Mouse (Mus musculus) gastrocnemius, adult 2 months (tissue): ENCODE measurements around the gene Tmem211. TPM values are rescaled to one million over a fixed set of nuclear protein-coding genes. Genes with fewer than 3 reads are reported as not detected.

ENCODE experiments used
- DNase-seq: peaks from one replicate; pipeline ENCODE4 v3.0.0; 2022
- H3K27ac ChIP-seq: fragments of 200-600 bp; 2 replicates; pipeline ENCODE4 v1.8.1; 2022; ENCODE audit warnings: mild to moderate bottlenecking
- H3K4me3 ChIP-seq: fragments of 200-600 bp; 2 replicates; pipeline ENCODE4 v1.8.1; 2022; ENCODE audit warnings: mild to moderate bottlenecking, moderate library complexity
- CTCF ChIP-seq: fragments of 200-600 bp; IDR thresholded peaks from 2 replicates; pipeline ENCODE4 v1.8.1; 2022; ENCODE audit warnings: antibody characterized with exemption, mild to moderate bottlenecking, moderate library complexity
- intact Hi-C: fragments of 180-260 bp; cut with DNase I; formaldehyde crosslinking; loops from one replicate; pipeline ENCODE4 v1.15.1; 2025
- long read RNA-seq, 2 experiments: library from polyadenylated mRNA; stranded (forward); transcript quantifications; one replicate each; pipeline ENCODE4 v2.0.0; 2021
- total RNA-seq, 2 experiments: library from RNA; stranded (reverse); gene quantifications; 2 replicates each; pipeline ENCODE4 v1.2.3; 2021

Gene Tmem211
- total RNA-seq = not detected
- long read RNA-seq, experiment 1 = 0 reads
- long read RNA-seq, experiment 2 = 0 reads

- Histone ChIP-seq H3K27ac (peak within 1 kb of the TSS; percentile 78), H3K4me3 (peak within 1 kb of the TSS; percentile 45)
- intact Hi-C loops = loop anchor here (1.0 to 2.0 kb wide), 2 partner anchors 46 to 126 kb away; no protein-coding TSS in a partner anchor
- peak; percentile 88 for DNase-seq
- peak; percentile 98 for TF ChIP-seq CTCF
These were observed at the start of gene Tmem211 for GRCm38 (mm10) chr5:113226632-113227102. Tmem211 (plus strand) TSS chr5:113226909.

GRCm38 (mm10) chr5:113179451-113179842, 47.3 kb upstream of the Tmem211 start:
- no peak for TF ChIP-seq CTCF
- DNase-seq = no peak
- intact Hi-C loops = no loop called here
- Histone ChIP-seq H3K27ac (peak overlapping the region; percentile 80), H3K4me3 (peak overlapping the region; percentile 59)

- DNase-seq = peak; percentile 91
- Histone ChIP-seq H3K27ac (peak overlapping the region; percentile 80), H3K4me3 (peak overlapping the region; percentile 59)
- TF ChIP-seq CTCF = peak; percentile 99
- intact Hi-C loops = loop anchor here (1.0 kb wide), 2 partner anchors 41 to 46 kb away; partner anchors contain the start of genes 2900026A02Rik and Tmem211
These were observed 46.6 kb upstream of the Tmem211 start for GRCm38 (mm10) chr5:113179843-113180682.

GRCm38 (mm10) chr5:113180755-113181154, 46.0 kb upstream of the Tmem211 start:
- TF ChIP-seq CTCF = no peak
- intact Hi-C loops = loop anchor here (1.0 kb wide), 2 partner anchors 41 to 46 kb away; partner anchors contain the start of genes 2900026A02Rik and Tmem211
- no peak for DNase-seq
- peak overlapping the region; percentile 59 for H3K4me3 ChIP-seq
- peak overlapping the region; percentile 80 for H3K27ac ChIP-seq

- intact Hi-C loops = no loop called here
- TF ChIP-seq CTCF = peak; percentile 8; the same call in 1 of the 2 replicates
- H3K4me3 ChIP-seq = no peak overlapping the region
- DNase-seq = no peak
- peak overlapping the region; percentile 80 for H3K27ac ChIP-seq
These were observed 45.3 kb upstream of the Tmem211 start for GRCm38 (mm10) chr5:113181441-113181840.

GRCm38 (mm10) chr5:113190558-113190957, 36.2 kb upstream of the Tmem211 start:
- TF ChIP-seq CTCF = no peak
- DNase-seq = no peak
- peak overlapping the region; percentile 49 for H3K27ac ChIP-seq
- H3K4me3 ChIP-seq = no peak overlapping the region
- intact Hi-C loops = no loop called here

GRCm38 (mm10) chr5:113191901-113192300, 34.8 kb upstream of the Tmem211 start:
- H3K4me3 ChIP-seq = no peak overlapping the region
- DNase-seq = no peak
- intact Hi-C loops = no loop called here
- H3K27ac ChIP-seq = peak overlapping the region; percentile 43
- no peak for TF ChIP-seq CTCF

- TF ChIP-seq CTCF = no peak
- Histone ChIP-seq H3K4me3 (0 out of 2 replicates have a peak overlapping the region, but pooled peaks have one; percentile 19), H3K27ac (no peak overlapping the region; the same call in 1 of the 2 replicates)
- intact Hi-C loops = no loop called here
- no peak for DNase-seq
These were observed 32.9 kb upstream of the Tmem211 start for GRCm38 (mm10) chr5:113193762-113194161.

GRCm38 (mm10) chr5:113195451-113195850, 31.3 kb upstream of the Tmem211 start:
- intact Hi-C loops = no loop called here

GRCm38 (mm10) chr5:113195907-113196306, 30.8 kb upstream of the Tmem211 start:
- Histone ChIP-seq H3K4me3 (no peak overlapping the region), H3K27ac (peak overlapping the region; percentile 85)
- DNase-seq = no peak
- TF ChIP-seq CTCF = no peak
- intact Hi-C loops = no loop called here

More at GRCm38 (mm10) chr5:113195451-113195850, 31.3 kb upstream of the Tmem211 start:
- no peak overlapping the region for H3K4me3 ChIP-seq
- no peak for TF ChIP-seq CTCF
- DNase-seq = no peak
- peak overlapping the region; percentile 85; the same call in 1 of the 2 replicates for H3K27ac ChIP-seq

- peak overlapping the region; percentile 85 for H3K27ac ChIP-seq
- peak overlapping the region; percentile 21; the same call in 1 of the 2 replicates for H3K4me3 ChIP-seq
- DNase-seq = peak; percentile 58
- TF ChIP-seq CTCF = no peak
- intact Hi-C loops = no loop called here
These were observed 29.6 kb upstream of the Tmem211 start for GRCm38 (mm10) chr5:113196916-113197794.

GRCm38 (mm10) chr5:113199126-113199771, 27.5 kb upstream of the Tmem211 start:
- intact Hi-C loops = no loop called here
- Histone ChIP-seq H3K27ac (peak overlapping the region; percentile 85), H3K4me3 (no peak overlapping the region; the same call in 1 of the 2 replicates)
- TF ChIP-seq CTCF = no peak
- DNase-seq = peak; percentile 47
